Comparison of ENCODE assay signal across 9 mouse cellular contexts in genomic region chr2:125857707-125858106, GRCm38 (mm10). TPM values are rescaled to one million over a fixed set of nuclear protein-coding genes. Genes with fewer than 3 reads are reported as not detected.
DNase-seq lines count a peak whose midpoint lies in the region; ATAC-seq and TF ChIP-seq lines count a peak whose summit lies in the region.
"Had no signal": no experiment of that assay in that cellular context is flagged by ENCODE, and none has a peak within 500 bp of the region (broad histone marks: within the 10 kb centered on the region; RNA-seq: fewer than 3 reads in every experiment).

No protein-coding gene starts in this region.

- WGBS in heart, embryonic 12.5 days: 38% methylated on average over 3 of the region's 3 CpGs
- WGBS in hindbrain, embryonic 12.5 days: 49% methylated on average over 3 of the region's 3 CpGs
- 55% methylated on average over 3 of the region's 3 CpGs for WGBS in midbrain, embryonic 10.5 days

- H3K4me1 ChIP-seq in heart, embryonic 12.5 days (replicated peaks): peaks cover 7% of the 10 kb centered on the region
- H3K4me1 ChIP-seq in G1E (ENCODE audit: insufficient read depth, low read depth, low read length): peaks cover 22% of the 10 kb centered on the region
- peaks cover 6% of the 10 kb centered on the region for H3K4me1 ChIP-seq in hindbrain, embryonic 12.5 days
- peaks cover 22% of the 10 kb centered on the region for H3K4me1 ChIP-seq in midbrain, embryonic 10.5 days

- H3K27ac ChIP-seq in heart, embryonic 12.5 days (ENCODE audit: poor library complexity, severe bottlenecking): no peak overlapping the region
- H3K27ac ChIP-seq in hindbrain, embryonic 12.5 days: no peak overlapping the region
- H3K27ac ChIP-seq in midbrain, embryonic 10.5 days (replicated peaks): no peak overlapping the region

- H3K9ac ChIP-seq in heart, embryonic 12.5 days: no peak overlapping the region
- H3K9ac ChIP-seq in hindbrain, embryonic 12.5 days: no peak overlapping the region

- DNase-seq in heart, adult 8-10 months (ENCODE audit: low spot score): no peak
- DNase-seq in G1E (ENCODE audit: low spot score): no peak
- DNase-seq in midbrain, embryonic 10.5 days (ENCODE audit: low spot score): no peak
- no peak for DNase-seq in yolk sac, embryonic 10.5 days (ENCODE audit: low spot score)
- DNase-seq in thymus, postnatal 0 days (ENCODE audit: low spot score): no peak
- no peak for DNase-seq in adrenal gland, adult 8-10 months
- DNase-seq: lung, postnatal 4 days had no signal

- H3K36me3 ChIP-seq in heart, embryonic 12.5 days: no peaks in the 10 kb centered on the region
- H3K36me3 ChIP-seq in G1E (replicated peaks): peaks cover 10% of the 10 kb centered on the region
- no peaks in the 10 kb centered on the region for H3K36me3 ChIP-seq in hindbrain, embryonic 12.5 days
- no peaks in the 10 kb centered on the region for H3K36me3 ChIP-seq in midbrain, embryonic 10.5 days

- H3K9me3 ChIP-seq in heart, embryonic 12.5 days (replicated peaks): no peaks in the 10 kb centered on the region
- no peaks in the 10 kb centered on the region for H3K9me3 ChIP-seq in G1E (replicated peaks)
- no peaks in the 10 kb centered on the region for H3K9me3 ChIP-seq in hindbrain, embryonic 12.5 days (replicated peaks)
- H3K9me3 ChIP-seq in midbrain, embryonic 10.5 days (replicated peaks): no peaks in the 10 kb centered on the region

- TF ChIP-seq CTCF in G1E (IDR thresholded peaks at IDR 0.05; ENCODE audit: low read depth, low read length): no peak

- peak overlapping the region; percentile 46 for H3K4me2 ChIP-seq in heart, embryonic 12.5 days
- peak overlapping the region; percentile 59 for H3K4me2 ChIP-seq in hindbrain, embryonic 12.5 days (replicated peaks)

- no peaks in the 10 kb centered on the region for H3K27me3 ChIP-seq in heart, embryonic 12.5 days (replicated peaks)
- no peaks in the 10 kb centered on the region for H3K27me3 ChIP-seq in G1E (ENCODE audit: insufficient read depth, low read length)
- no peaks in the 10 kb centered on the region for H3K27me3 ChIP-seq in hindbrain, embryonic 12.5 days
- no peaks in the 10 kb centered on the region for H3K27me3 ChIP-seq in midbrain, embryonic 10.5 days (ENCODE audit: low read depth, poor library complexity, severe bottlenecking)

- peak overlapping the region; percentile 100 for H3K4me3 ChIP-seq in heart, embryonic 12.5 days
- H3K4me3 ChIP-seq in G1E (ENCODE audit: low read depth, low read length): peak overlapping the region; percentile 96
- peak overlapping the region; percentile 100 for H3K4me3 ChIP-seq in hindbrain, embryonic 12.5 days
- H3K4me3 ChIP-seq in midbrain, embryonic 10.5 days: peak overlapping the region; percentile 91

- no peak for ATAC-seq in heart, embryonic 12.5 days (ENCODE audit: insufficient number of reproducible peaks, low FRiP score)
- ATAC-seq in G1E (ENCODE audit: extremely low read depth, insufficient number of reproducible peaks, low FRiP score, poor library complexity, severe bottlenecking): no peak
- ATAC-seq in hindbrain, embryonic 12.5 days (ENCODE audit: low FRiP score): no peak

RNA-seq across cellular contexts. Expression of gene Galk2, which starts 1.2 kb away (rescaled TPM):
- polyA plus RNA-seq in heart, embryonic 12.5 days (2016; fragmentation: Nextera tagmentation; extraction: Ambion mirVana): 34.2 and 35.0 TPM in 2 replicates
- total RNA-seq in heart, adult 8-10 months (2022): 10 to 100 TPM; 10.4 to 12.2 (median 11.7) TPM
- total RNA-seq in G1E (2014; fragmentation: Nextera tagmentation) (21.3 and 27.3 TPM in 2 replicates), G1E (2017) (65.0 and 75.0 TPM in 2 replicates)
- 1.6 and 3.1 TPM in 2 replicates for polyA plus RNA-seq in G1E (2012)
- 35.2 and 35.3 TPM in 2 replicates for polyA plus RNA-seq in hindbrain, embryonic 12.5 days (2016; fragmentation: Nextera tagmentation; extraction: Ambion mirVana)
- polyA plus RNA-seq in midbrain, embryonic 10.5 days (2016; fragmentation: Nextera tagmentation; extraction: Ambion mirVana): 30.0 and 30.3 TPM in 2 replicates
- 41.4 and 45.5 TPM in 2 replicates for polyA plus RNA-seq in thymus, postnatal 0 days (2015; fragmentation: Nextera tagmentation; extraction: Ambion mirVana)
- 100 to 1,000 TPM in 1 of 4 experiments, 10 to 100 TPM in 3; 82.6 to 106 (median 91.1) TPM for total RNA-seq in adrenal gland, adult 8-10 months (2022)

RNA-seq across cellular contexts. Expression of gene Cops2, which starts 1.2 kb away (rescaled TPM):
- 74.3 and 75.7 TPM in 2 replicates for polyA plus RNA-seq in heart, embryonic 12.5 days (2016; fragmentation: Nextera tagmentation; extraction: Ambion mirVana)
- 10 to 100 TPM; 83.2 to 94.0 (median 90.4) TPM for total RNA-seq in heart, adult 8-10 months (2022)
- total RNA-seq in G1E (2014; fragmentation: Nextera tagmentation) (163 and 170 TPM in 2 replicates), G1E (2017) (162 and 277 TPM in 2 replicates)
- polyA plus RNA-seq in G1E (2012): 4.4 and 6.2 TPM in 2 replicates
- polyA plus RNA-seq in hindbrain, embryonic 12.5 days (2016; fragmentation: Nextera tagmentation; extraction: Ambion mirVana): 76.4 and 82.0 TPM in 2 replicates
- polyA plus RNA-seq in midbrain, embryonic 10.5 days (2016; fragmentation: Nextera tagmentation; extraction: Ambion mirVana): 89.5 and 102 TPM in 2 replicates
- 52.3 and 54.1 TPM in 2 replicates for polyA plus RNA-seq in thymus, postnatal 0 days (2015; fragmentation: Nextera tagmentation; extraction: Ambion mirVana)
- 100 to 1,000 TPM; 151 to 184 (median 163) TPM for total RNA-seq in adrenal gland, adult 8-10 months (2022)
